Mouse (Mus musculus) heart, postnatal 0 days (tissue): Measurements from ENCODE around the gene Hmcn1.

Experiments
- CTCF ChIP-seq: IDR thresholded peaks from 2 replicates; pipeline ENCODE4 v1.5.1; 2016; ENCODE audit warnings: antibody characterized with exemption, control low read depth, low read depth
- EP300 ChIP-seq: IDR thresholded peaks from 2 replicates; pipeline ENCODE4 v1.6.1; 2016; ENCODE audit warnings: antibody characterized with exemption, low read depth

DNA sequence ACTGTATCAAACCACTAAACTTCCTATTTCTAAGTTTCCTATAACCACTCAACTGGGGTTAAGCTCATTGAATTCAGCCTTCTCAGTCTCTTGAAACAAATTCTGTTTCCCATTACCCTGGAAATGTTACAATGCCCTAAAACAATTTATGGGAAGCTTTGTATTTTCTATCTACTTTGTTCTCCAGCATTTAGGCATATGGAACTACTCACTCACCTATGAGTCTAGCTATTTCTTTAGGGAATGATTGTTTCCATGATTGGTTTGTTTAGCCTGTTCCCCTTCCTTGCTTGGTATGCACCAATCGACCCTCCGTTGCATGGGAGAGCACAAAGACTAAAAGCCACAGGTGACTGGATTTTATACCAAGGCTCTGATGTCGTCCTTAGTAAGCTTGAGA lies 446.8 kb downstream of the Hmcn1 start:
- TF ChIP-seq CTCF (no peak), EP300 (no peak)
